Mouse (Mus musculus) hindbrain, embryonic 15.5 days (tissue): Measurements from ENCODE around the gene St14. TPM values are rescaled to one million over a fixed set of nuclear protein-coding genes. Genes with fewer than 3 reads are reported as not detected.
"Not testable (repeated sequence)": the region's sequence is repeated elsewhere in the genome, so short reads cannot be mapped to it uniquely, and the experiment has no call there.

Experiments used
- ATAC-seq: fragments of 200-750 bp; cut with Nextera tagmentation; 2 replicates; pipeline ENCODE4 v1.8.0; 2017; ENCODE audit warnings: low read depth, moderate number of reproducible peaks, moderate TSS enrichment; ENCODE audit not compliant: low FRiP score
- H3K27ac ChIP-seq: fragments of 300-500 bp; sonication (generic); replicated peaks from 2 replicates; pipeline ENCODE4 v1.5.1; 2015; ENCODE audit warnings: mild to moderate bottlenecking, inconsistent platforms
- H3K27me3 ChIP-seq: fragments of 300-500 bp; sonication (generic); 2 replicates; pipeline ENCODE4 v1.6.1; 2015; ENCODE audit warnings: control low read depth, inconsistent platforms
- H3K36me3 ChIP-seq: fragments of 300-500 bp; sonication (generic); 2 replicates; pipeline ENCODE4 v1.6.1; 2015; ENCODE audit warnings: control low read depth, inconsistent platforms
- H3K4me1 ChIP-seq: fragments of 300-500 bp; sonication (generic); replicated peaks from 2 replicates; pipeline ENCODE4 v1.6.1; 2015; ENCODE audit warnings: control low read depth, inconsistent platforms
- H3K4me2 ChIP-seq: fragments of 300-500 bp; sonication (generic); 2 replicates; pipeline ENCODE4 v1.6.1; 2015; ENCODE audit warnings: moderate library complexity, mild to moderate bottlenecking, inconsistent platforms
- H3K4me3 ChIP-seq: fragments of 300-500 bp; sonication (generic); 2 replicates; pipeline ENCODE4 v1.5.1; 2015; ENCODE audit warnings: mild to moderate bottlenecking, inconsistent platforms
- H3K9ac ChIP-seq: fragments of 300-500 bp; sonication (generic); 2 replicates; pipeline ENCODE4 v1.6.1; 2015; ENCODE audit warnings: inconsistent platforms
- H3K9me3 ChIP-seq: fragments of 300-500 bp; sonication (generic); 2 replicates; pipeline ENCODE4 v1.6.1; 2016; ENCODE audit warnings: control low read depth, inconsistent platforms
- WGBS: fragments of 180-500 bp; shearing (Covaris S2); methylation state at CpG from one replicate; pipeline ENCODE4 v1.1.7; 2015; 5-methylcytosine and 5-hydroxymethylcytosine counted together
- polyA plus RNA-seq: library from polyadenylated mRNA; unstranded; fragments of >200 nt; fragmentation: Nextera tagmentation; extraction: Ambion mirVana; gene quantifications from 2 replicates; pipeline ENCODE4 v1.2.1, GENCODE M21; 2015

Gene St14
- 0.62 and 0.91 TPM in 2 replicates for polyA plus RNA-seq

DNA sequence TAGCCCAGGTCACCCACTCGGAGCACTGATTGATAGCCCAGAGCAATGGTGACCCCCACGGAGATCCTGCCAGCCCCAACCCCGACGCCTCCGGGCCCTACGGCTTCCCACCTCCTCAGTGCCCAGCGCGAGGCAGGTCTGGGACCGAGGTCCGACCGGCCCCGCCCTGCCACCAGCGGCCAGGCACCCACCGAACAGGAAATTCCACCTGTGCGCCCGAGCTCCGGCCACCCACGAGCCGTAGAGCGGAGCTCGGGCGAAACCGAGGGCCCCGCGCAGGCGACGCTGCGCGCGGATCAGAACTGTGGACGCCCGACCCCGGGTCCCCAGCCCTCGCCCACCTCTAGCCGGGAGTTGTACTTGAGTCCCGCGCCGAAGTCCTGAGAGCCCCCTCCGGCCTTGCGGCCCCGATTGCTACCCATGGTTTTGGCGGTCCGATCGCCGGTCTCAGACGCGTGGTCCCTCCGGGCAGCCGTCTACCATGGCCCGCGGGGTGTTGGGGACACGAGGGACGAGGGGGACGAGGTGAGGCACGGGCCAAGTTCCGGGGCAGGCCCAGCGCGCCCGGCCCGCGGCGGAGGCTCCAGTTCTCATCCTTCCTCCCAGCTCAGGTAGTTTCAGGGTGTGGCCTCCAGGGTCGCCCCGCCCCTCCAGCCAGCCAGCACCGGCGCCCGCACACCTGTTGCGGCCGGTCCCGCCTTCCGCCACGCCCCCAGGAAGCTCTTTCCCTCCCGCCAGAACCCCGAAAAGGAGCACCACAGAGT, at the start of gene St14:
Gene St14 (minus strand): TSS at position 649 of the 764 bp plus-strand sequence.
- H3K4me3 ChIP-seq, result peak within 1 kb of the TSS; percentile 45
- under 1% methylated on average over 73 of the region's 74 CpGs for WGBS
- no peaks in the 10 kb centered on the region for H3K36me3 ChIP-seq
- H3K4me1 ChIP-seq, result peaks cover 21% of the 10 kb centered on the region
- H3K27ac ChIP-seq, result no peak within 1 kb of the TSS
- peaks cover 54% of the 10 kb centered on the region for H3K27me3 ChIP-seq
- no peaks in the 10 kb centered on the region for H3K9me3 ChIP-seq
- ATAC-seq, result peak; percentile 36; the same call in 1 of the 2 replicates
- H3K9ac ChIP-seq, result peak within 1 kb of the TSS; percentile 34; the same call in 1 of the 2 replicates
- peak within 1 kb of the TSS; percentile 96 for H3K4me2 ChIP-seq

DNA sequence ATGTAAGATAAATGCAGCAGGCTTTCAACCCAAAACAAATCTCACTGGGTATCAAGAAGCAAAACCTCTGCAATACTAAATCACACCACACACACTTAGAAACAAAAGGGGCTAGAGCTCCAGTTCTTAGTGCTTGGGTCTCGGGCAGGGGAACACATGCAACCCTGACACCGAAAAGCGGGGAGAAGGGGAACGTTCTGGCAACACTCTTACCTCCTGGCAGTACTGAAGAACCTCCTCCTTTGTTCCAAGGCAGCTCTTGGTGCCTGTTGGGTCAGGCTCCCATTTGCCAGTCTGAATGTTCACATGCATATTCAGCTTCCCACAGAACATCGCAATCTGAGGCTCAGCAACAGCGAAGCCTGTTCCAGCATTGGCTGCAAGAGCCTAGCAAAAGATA, 46.0 kb upstream of the St14 start:
- 78% methylated on average over 6 of the region's 6 CpGs for WGBS
- no peaks in the 10 kb centered on the region for H3K36me3 ChIP-seq
- no peak overlapping the region for H3K9ac ChIP-seq
- ATAC-seq, result no peak
- H3K9me3 ChIP-seq, result no peaks in the 10 kb centered on the region
- no peaks in the 10 kb centered on the region for H3K27me3 ChIP-seq
- H3K27ac ChIP-seq, result no peak overlapping the region
- peaks cover 27% of the 10 kb centered on the region for H3K4me1 ChIP-seq
- H3K4me2 ChIP-seq, result no peak overlapping the region
- H3K4me3 ChIP-seq, result no peak overlapping the region

DNA sequence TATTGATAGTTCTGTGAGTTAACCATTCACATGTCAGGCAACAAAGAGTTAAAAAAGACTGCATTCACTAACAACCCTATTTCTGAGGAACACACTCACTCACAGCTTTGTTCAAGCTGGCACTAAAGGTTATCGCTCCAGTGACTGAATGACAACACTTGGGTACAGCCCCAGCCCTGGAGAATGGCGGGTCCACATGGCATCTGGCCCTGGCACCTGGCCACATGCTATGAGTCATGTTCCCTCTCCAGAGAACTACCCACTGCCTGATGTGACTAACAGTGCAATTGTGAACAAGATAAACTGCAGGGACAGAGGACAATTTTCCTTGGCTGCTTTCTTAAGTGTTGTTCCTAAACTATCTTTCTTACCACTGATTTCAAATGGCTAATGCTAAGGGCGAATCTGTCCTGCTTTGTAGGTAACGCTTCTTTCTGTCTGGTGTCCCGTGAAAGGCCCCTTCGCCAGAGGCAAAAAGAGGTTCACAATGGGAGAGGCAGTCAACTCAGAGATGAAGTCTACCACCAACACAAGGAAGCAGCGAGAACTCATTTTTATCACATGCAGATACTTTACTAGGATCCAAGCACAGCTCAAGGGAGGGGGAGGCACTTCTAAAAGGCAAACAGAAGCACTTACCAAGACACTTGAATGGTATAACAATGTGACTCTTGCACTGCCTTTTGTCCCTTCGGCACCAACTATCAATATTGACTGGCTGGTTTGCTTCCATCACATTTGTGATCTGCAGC, 44.9 kb upstream of the St14 start:
- H3K9ac ChIP-seq, result no peak overlapping the region
- H3K36me3 ChIP-seq, result no peaks in the 10 kb centered on the region
- H3K27ac ChIP-seq, result 0 out of 2 replicates have a peak overlapping the region, but pooled peaks have one; percentile 13
- no peak overlapping the region for H3K4me2 ChIP-seq
- no peaks in the 10 kb centered on the region for H3K9me3 ChIP-seq
- H3K4me3 ChIP-seq, result no peak overlapping the region
- ATAC-seq, result peak; percentile 68; the same call in 1 of the 2 replicates
- H3K27me3 ChIP-seq, result no peaks in the 10 kb centered on the region
- 71% methylated on average over 8 of the region's 8 CpGs for WGBS
- peaks cover 19% of the 10 kb centered on the region for H3K4me1 ChIP-seq

DNA sequence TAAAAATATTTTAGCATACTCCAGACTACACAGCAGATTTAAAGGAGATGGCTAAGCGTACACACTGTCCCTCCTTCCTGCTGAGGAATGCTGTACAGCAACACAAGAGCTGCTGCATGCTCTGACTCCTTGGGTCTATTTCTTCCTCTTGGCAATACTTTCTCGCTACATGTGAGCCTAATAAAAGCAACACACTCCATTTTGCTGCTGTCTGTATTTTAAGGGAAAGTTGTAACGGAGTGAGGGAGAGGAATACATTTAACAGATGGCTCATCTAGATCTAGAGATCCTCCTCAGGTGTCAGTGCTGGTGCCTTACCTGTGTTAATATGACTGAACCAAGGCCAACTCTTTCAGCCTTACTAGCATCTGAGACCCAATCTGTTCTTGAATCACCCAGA, 44.3 kb upstream of the St14 start:
- Histone ChIP-seq H3K27ac (no peak overlapping the region), H3K4me1 (peaks cover 15% of the 10 kb centered on the region), H3K9me3 (no peaks in the 10 kb centered on the region), H3K9ac (no peak overlapping the region), H3K4me2 (no peak overlapping the region), H3K4me3 (no peak overlapping the region), H3K27me3 (no peaks in the 10 kb centered on the region), H3K36me3 (no peaks in the 10 kb centered on the region)
- WGBS, result 74% methylated on average over 3 of the region's 3 CpGs
- ATAC-seq, result no peak; the same call in 1 of the 2 replicates

DNA sequence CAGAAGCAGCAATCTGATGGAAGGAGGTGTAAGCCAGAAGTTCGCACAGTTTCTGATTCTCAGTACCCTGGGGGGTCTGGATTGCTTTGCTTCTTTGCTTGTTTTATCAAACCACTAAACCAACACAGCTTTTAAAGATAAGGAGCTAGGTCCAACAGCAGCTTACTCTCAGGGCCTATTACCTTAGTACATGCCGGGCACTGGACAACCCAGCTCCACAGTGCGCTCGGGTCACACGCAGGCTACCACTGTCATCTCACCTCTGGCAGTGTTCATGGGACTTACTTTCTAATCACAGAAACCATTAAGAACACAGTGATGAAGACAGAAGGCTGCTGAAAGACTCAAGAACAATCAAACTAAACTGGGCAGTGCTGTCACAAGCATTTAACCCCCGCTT, 43.7 kb upstream of the St14 start:
- no peak overlapping the region for H3K27ac ChIP-seq
- H3K27me3 ChIP-seq, result no peaks in the 10 kb centered on the region
- 90% methylated on average over 6 of the region's 6 CpGs for WGBS
- no peak overlapping the region for H3K4me2 ChIP-seq
- H3K36me3 ChIP-seq, result no peaks in the 10 kb centered on the region
- H3K4me3 ChIP-seq, result no peak overlapping the region
- no peak overlapping the region for H3K9ac ChIP-seq
- no peak for ATAC-seq
- no peaks in the 10 kb centered on the region for H3K9me3 ChIP-seq
- peaks cover 15% of the 10 kb centered on the region for H3K4me1 ChIP-seq

DNA sequence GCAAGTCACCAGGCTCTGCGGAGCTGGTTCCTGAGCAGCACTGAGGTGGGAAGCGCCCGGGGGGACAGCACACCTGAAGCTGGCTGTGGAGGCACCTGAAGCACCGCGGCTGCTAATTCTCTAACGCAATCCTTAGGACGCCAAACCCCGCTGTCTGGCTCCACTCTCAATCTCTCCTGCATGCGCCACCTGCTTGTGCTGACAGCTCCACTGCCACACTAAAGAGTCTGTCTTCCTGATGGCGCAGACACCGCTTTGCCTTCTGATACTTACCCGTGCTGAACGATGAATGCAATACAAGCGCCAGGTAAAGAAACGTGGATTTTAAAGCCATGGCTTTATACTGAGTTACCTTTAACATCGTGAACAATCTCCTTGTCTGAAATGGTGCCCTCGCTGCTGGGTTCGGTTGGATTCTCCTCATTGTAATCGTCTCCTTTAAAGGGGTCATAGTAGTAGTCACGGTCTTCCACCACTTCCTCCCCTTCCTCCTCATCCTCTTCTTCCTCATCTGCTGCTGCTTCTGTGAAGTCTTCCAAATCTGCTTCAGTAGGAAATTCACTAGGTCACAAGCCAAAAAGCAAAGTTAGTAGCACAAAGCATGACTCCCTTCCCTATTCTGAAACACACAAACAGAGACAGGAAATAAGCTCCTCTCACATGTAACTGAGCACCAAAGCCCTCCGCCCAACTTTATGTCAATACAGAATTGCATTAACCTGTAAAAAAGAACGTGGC, 36.9 kb upstream of the St14 start:
- Histone ChIP-seq H3K4me2 (no peak overlapping the region), H3K4me3 (no peak overlapping the region), H3K4me1 (no peaks in the 10 kb centered on the region), H3K9ac (no peak overlapping the region), H3K36me3 (peaks cover 49% of the 10 kb centered on the region), H3K27ac (no peak overlapping the region), H3K9me3 (no peaks in the 10 kb centered on the region), H3K27me3 (no peaks in the 10 kb centered on the region)
- WGBS, result 96% methylated on average over 22 of the region's 22 CpGs
- no peak for ATAC-seq

DNA sequence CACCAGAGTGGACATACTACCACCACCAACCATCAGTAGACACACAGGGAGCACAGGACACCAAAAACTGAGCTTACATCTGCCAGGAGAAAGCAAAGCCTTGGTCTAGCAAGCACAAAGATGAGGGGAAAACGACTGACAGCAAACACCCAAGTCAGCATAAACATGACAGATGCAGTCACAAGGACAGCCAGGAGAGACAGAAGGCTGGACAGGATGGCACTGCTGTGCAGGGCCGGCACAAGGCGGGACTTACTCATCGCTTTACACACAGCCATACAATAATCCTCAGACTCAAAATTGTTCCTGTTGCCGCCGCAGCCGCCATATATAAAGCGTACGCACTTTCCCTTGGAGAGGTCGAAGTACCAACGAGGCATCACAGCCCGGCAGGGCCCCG, 35.7 kb upstream of the St14 start:
- Histone ChIP-seq H3K4me1 (no peaks in the 10 kb centered on the region), H3K36me3 (peaks cover 60% of the 10 kb centered on the region), H3K9me3 (no peaks in the 10 kb centered on the region), H3K4me3 (no peak overlapping the region), H3K27me3 (no peaks in the 10 kb centered on the region), H3K4me2 (no peak overlapping the region), H3K27ac (no peak overlapping the region), H3K9ac (no peak overlapping the region)
- no peak for ATAC-seq
- 81% methylated on average over 13 of the region's 13 CpGs for WGBS

DNA sequence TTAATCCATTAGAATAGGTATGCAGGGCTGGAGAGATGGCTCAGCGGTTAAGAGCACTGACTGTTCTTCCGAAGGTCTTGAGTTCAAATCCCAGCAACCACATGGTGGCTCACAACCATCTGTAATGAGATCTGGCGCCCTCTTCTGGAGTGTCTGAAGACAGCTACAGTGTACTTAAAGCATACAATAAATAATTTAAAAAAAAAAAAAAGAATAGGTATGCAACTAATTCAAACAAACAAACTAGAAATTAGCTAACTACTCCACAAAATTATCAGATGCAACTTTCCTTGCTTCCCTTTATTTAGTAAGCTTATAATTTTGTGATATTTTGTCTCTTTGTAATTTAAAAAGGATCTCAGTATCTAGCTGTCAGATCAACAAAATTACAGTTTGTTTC, 33.9 kb upstream of the St14 start:
- ATAC-seq, H3K27ac ChIP-seq, H3K9me3 ChIP-seq, H3K27me3 ChIP-seq, H3K4me2 ChIP-seq, H3K4me1 ChIP-seq, H3K4me3 ChIP-seq, H3K9ac ChIP-seq: not testable (repeated sequence)
- peaks cover 78% of the 10 kb centered on the region for H3K36me3 ChIP-seq
- WGBS, result 70% methylated on average over 3 of the region's 3 CpGs

DNA sequence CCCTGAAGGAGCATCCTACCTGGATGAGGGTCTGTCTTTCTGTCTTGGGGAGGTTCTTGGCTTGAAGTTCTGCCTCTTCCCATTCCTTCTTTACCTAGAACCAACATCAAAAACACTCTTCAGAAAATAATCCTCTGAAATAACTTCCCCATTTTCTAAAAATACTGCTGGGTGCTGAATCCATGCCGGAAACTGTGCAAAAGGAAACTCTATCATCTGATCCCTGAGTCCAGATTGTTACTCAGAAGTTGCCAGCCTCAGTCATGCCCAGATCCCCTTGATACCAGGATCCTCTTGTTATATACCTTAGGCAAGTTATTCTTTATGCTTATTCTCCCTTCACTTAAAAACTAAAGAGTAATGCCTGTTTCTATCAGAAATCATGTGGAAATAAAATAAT, 31.7 kb upstream of the St14 start:
- ATAC-seq, result no peak
- 92% methylated on average over 1 of the region's 1 CpGs for WGBS
- no peak overlapping the region for H3K27ac ChIP-seq
- no peaks in the 10 kb centered on the region for H3K4me1 ChIP-seq
- no peaks in the 10 kb centered on the region for H3K27me3 ChIP-seq
- H3K36me3 ChIP-seq, result peaks cover 90% of the 10 kb centered on the region
- no peaks in the 10 kb centered on the region for H3K9me3 ChIP-seq
- H3K4me3 ChIP-seq, result no peak overlapping the region
- H3K4me2 ChIP-seq, result no peak overlapping the region
- no peak overlapping the region for H3K9ac ChIP-seq

DNA sequence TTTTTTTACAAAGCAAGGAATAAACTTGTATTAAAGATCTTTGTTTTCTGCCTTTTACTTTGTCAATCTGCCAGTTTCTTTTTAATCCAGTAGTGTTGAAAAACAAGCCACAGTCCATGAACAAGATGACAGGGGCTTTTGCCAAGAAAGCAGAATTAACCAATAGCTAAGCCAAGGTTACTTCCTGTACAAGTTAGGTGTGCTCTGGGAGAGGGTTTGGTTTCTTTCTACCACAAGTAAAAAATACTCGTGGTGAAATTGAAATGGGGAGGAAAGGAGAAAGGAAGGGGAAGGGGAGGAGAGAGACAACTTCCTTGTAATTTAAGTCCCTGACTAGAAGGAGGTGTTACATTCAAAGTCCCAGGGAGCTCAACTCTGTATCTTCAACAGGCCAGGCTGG, 31.3 kb upstream of the St14 start:
- H3K9me3 ChIP-seq, result no peaks in the 10 kb centered on the region
- no peaks in the 10 kb centered on the region for H3K4me1 ChIP-seq
- no peak overlapping the region for H3K4me3 ChIP-seq
- no peak for ATAC-seq
- H3K4me2 ChIP-seq, result no peak overlapping the region
- 95% methylated on average over 1 of the region's 1 CpGs for WGBS
- no peaks in the 10 kb centered on the region for H3K27me3 ChIP-seq
- peaks cover 90% of the 10 kb centered on the region for H3K36me3 ChIP-seq
- no peak overlapping the region for H3K27ac ChIP-seq
- H3K9ac ChIP-seq, result no peak overlapping the region

DNA sequence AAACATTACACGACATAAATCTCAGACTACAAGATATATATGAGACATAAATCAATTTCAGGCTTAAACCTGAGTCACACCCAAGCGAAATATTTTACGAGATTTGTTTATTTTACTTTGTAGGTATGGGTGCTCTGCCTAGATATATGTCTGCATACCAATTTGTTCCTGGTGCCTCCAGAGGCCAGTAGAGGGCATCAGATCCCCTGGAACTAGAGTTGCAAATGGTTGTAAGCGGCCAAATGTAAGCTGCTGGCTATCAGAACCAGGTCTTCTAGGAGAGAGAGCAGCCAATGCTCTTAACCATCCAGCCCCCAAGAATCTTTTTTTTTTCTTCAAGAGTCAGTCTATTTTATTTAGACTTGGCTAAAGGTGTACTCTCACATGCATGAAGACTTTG, 28.3 kb upstream of the St14 start:
- H3K27me3 ChIP-seq, result no peaks in the 10 kb centered on the region
- H3K4me2 ChIP-seq, result no peak overlapping the region
- no peaks in the 10 kb centered on the region for H3K4me1 ChIP-seq
- H3K4me3 ChIP-seq, result no peak overlapping the region
- 86% methylated on average over 4 of the region's 4 CpGs for WGBS
- no peak overlapping the region for H3K9ac ChIP-seq
- H3K36me3 ChIP-seq, result peaks cover 95% of the 10 kb centered on the region
- H3K27ac ChIP-seq, result no peak overlapping the region
- ATAC-seq, result no peak
- H3K9me3 ChIP-seq, result no peaks in the 10 kb centered on the region

DNA sequence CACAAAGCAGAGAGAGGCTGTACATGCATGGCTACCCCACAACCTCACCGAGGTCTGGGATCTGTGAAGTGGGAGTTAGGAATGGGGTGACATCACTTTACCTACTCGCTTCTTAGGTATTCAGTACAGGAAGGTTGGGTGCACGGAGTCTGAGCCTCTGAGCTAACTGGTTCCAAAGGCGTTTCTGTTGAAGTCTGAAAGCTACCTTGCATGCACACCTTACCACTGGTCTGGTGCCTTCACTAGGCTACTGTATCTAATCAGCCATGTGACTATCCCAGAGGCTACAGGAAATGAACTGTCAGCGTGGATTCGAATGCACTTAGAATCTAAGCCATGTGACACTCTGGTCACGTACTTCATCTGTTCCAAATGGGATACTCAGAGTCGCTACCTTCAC, 24.9 kb upstream of the St14 start:
- Histone ChIP-seq H3K4me3 (no peak overlapping the region), H3K4me2 (no peak overlapping the region), H3K27ac (no peak overlapping the region), H3K9ac (no peak overlapping the region), H3K27me3 (no peaks in the 10 kb centered on the region), H3K36me3 (peaks cover 93% of the 10 kb centered on the region), H3K9me3 (no peaks in the 10 kb centered on the region), H3K4me1 (no peaks in the 10 kb centered on the region)
- ATAC-seq, result no peak
- WGBS, result 87% methylated on average over 8 of the region's 8 CpGs
